Mouse (Mus musculus) intestine, embryonic 16.5 days (tissue): ENCODE data around the gene Etfbkmt. TPM values are rescaled to one million over a fixed set of nuclear protein-coding genes. Genes with fewer than 3 reads are reported as not detected.

Experiments
- ATAC-seq: fragments of 200-750 bp; cut with Nextera tagmentation; 2 replicates; pipeline ENCODE4 v1.8.0; 2017; ENCODE audit warnings: moderate TSS enrichment, moderate library complexity
- H3K27ac ChIP-seq: fragments of 300-500 bp; sonication (generic); 2 replicates; pipeline ENCODE4 v1.5.1; 2014; ENCODE audit warnings: mild to moderate bottlenecking, low read length
- H3K27me3 ChIP-seq: fragments of 300-500 bp; sonication (generic); replicated peaks from 2 replicates; pipeline ENCODE4 v1.6.1; 2014; ENCODE audit warnings: low read length, control low read depth, mixed read lengths; ENCODE audit not compliant: control insufficient read depth, insufficient read depth
- H3K36me3 ChIP-seq: fragments of 300-500 bp; sonication (generic); 2 replicates; pipeline ENCODE4 v1.6.1; 2014; ENCODE audit warnings: low read length, control low read depth; ENCODE audit not compliant: control insufficient read depth, insufficient read depth
- H3K4me1 ChIP-seq: fragments of 300-500 bp; sonication (generic); 2 replicates; pipeline ENCODE4 v1.6.1; 2014; ENCODE audit warnings: low read length, control low read depth, mixed read lengths; ENCODE audit not compliant: control insufficient read depth, insufficient read depth
- H3K4me2 ChIP-seq: fragments of 300-500 bp; sonication (generic); 2 replicates; pipeline ENCODE4 v1.6.1; 2014; ENCODE audit warnings: low read depth, low read length, control low read depth
- H3K4me3 ChIP-seq: fragments of 300-500 bp; sonication (generic); 2 replicates; pipeline ENCODE4 v1.5.1; 2014; ENCODE audit warnings: mild to moderate bottlenecking, low read length
- H3K9ac ChIP-seq: fragments of 300-500 bp; sonication (generic); 2 replicates; pipeline ENCODE4 v1.6.1; 2014; ENCODE audit warnings: low read depth, low read length
- H3K9me3 ChIP-seq: fragments of 300-500 bp; sonication (generic); 2 replicates; pipeline ENCODE4 v1.6.1; 2016; ENCODE audit warnings: low read length, control low read depth; ENCODE audit not compliant: control insufficient read depth
- WGBS: fragments of 180-500 bp; shearing (Covaris S2); extraction: QIAGEN DNeasy Blood & Tissue Kit; methylation state at CpG from one replicate; pipeline ENCODE4 v1.1.7; 2014; 5-methylcytosine and 5-hydroxymethylcytosine counted together
- polyA plus RNA-seq: library from polyadenylated mRNA; unstranded; fragments of >200 nt; fragmentation: Nextera tagmentation; extraction: Ambion mirVana; gene quantifications from 2 replicates; pipeline ENCODE4 v1.2.1, GENCODE M21; 2015

Gene Etfbkmt
- polyA plus RNA-seq, 1 experiment from 2014 or later = 16.1 TPM

DNA sequence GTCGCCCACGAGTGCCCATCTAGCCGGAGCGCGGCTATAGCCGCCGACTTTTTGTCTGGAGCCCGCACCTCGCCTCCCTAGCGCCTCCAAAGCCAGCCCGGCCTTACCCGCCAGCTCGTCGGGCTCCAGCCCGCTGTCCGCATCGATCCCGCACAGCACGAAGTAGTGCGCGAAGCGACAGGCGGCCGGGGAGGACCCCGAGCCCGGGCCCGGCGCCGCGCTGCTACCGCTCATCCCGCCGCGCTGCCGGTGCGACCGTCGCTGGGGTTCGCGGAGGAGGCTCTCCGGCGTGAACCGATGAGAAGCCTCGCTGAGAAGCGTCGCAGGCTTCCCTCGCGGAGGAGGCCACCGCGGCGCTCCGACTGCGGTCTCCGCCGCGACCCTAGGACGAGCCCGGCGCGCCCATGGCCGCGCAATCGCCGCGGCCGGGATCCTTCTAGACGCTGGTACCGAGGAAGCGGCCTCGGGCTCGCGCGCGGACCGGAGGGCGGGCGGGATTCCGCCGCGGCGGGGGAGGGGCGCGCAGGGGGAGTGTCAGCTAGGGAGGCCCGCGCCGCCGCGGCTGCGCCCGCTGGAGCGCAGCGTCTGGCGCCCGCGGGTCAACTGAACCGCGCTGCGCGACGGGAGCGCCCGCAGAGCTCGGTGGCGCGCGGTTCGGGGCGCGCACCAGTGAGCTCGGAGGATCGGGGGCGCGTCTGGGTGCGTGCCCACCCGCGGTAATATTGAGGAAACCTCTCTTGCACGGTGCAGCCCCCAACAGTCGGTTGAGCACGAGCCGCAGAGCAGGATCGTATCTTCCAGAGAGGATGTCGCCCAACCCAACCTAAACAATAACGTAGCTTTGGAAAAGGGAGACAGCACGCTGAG, 38.3 kb upstream of the Etfbkmt start, which contains the start of gene Dennd5b:
TSS of gene Dennd5b (minus strand) at position 605 of the 867 bp plus-strand sequence.
- Histone ChIP-seq H3K36me3 (no peaks in the 10 kb centered on the region), H3K4me1 (0 out of 2 replicates have a peak, but pooled peaks cover 3% of the 10 kb centered on the region), H3K4me3 (peak within 1 kb of the TSS; percentile 93), H3K9me3 (no peaks in the 10 kb centered on the region), H3K27ac (peak within 1 kb of the TSS; percentile 96), H3K27me3 (no peaks in the 10 kb centered on the region), H3K9ac (peak within 1 kb of the TSS; percentile 96), H3K4me2 (peak within 1 kb of the TSS; percentile 78)
- peak; percentile 94 for ATAC-seq
- WGBS = under 1% methylated on average over 117 of the region's 124 CpGs

GRCm38 (mm10) chr6:149101943-149102243, 37.8 kb upstream of the Etfbkmt start:
- Histone ChIP-seq H3K27me3 (no peaks in the 10 kb centered on the region), H3K9me3 (no peaks in the 10 kb centered on the region), H3K4me1 (0 out of 2 replicates have a peak, but pooled peaks cover 3% of the 10 kb centered on the region), H3K36me3 (no peaks in the 10 kb centered on the region), H3K4me2 (peak overlapping the region; percentile 78), H3K9ac (peak overlapping the region; percentile 96), H3K27ac (peak overlapping the region; percentile 96), H3K4me3 (peak overlapping the region; percentile 93)
- WGBS = 10% methylated on average over 7 of the region's 7 CpGs
- no peak for ATAC-seq

DNA sequence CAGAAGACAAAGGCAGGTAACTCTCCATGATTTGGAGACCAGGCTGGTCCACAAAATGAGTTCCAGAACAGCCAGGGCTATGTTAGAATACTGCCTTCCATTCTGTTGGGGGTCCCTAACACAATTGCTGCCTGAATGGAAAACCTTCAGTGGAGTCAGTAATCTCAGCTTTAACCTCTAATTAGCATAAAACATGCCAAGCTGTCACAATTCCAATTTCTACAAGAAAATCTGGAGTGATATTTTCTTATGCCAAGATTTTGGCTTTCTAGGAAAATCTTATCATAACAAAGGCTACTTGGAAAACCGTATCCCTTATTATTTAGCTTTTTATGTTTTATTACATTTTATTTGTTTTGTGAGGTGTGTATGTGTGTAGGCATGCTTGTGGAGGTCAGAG, 36.2 kb upstream of the Etfbkmt start:
- H3K27me3 ChIP-seq = no peaks in the 10 kb centered on the region
- H3K27ac ChIP-seq = no peak overlapping the region
- ATAC-seq = no peak
- no peak overlapping the region for H3K9ac ChIP-seq
- H3K4me2 ChIP-seq = no peak overlapping the region
- H3K4me1 ChIP-seq = 0 out of 2 replicates have a peak, but pooled peaks cover 3% of the 10 kb centered on the region
- WGBS = 76% methylated on average over 1 of the region's 1 CpGs
- no peak overlapping the region for H3K4me3 ChIP-seq
- no peaks in the 10 kb centered on the region for H3K9me3 ChIP-seq
- H3K36me3 ChIP-seq = no peaks in the 10 kb centered on the region

DNA sequence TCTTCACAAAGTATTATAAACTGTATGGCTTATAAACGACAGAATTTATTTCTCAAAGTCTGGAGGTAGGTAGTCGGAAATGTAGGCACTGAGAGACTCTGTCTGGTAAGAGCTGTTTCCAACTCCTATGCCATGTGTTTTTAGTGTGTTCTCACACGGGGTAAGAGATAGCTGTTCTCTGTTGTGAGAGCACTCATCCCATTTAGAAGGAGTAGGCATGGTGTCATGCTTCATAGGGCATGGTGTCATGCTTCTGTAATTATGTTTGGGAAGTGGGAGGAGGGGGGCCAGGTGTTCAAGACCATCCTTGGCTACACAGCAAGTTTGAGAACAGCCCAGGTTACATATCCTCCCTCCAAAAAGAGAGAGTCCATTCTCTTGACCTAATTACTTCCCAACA, 32.0 kb upstream of the Etfbkmt start:
- no peak for ATAC-seq
- 67% methylated on average over 3 of the region's 3 CpGs for WGBS
- no peak overlapping the region for H3K9ac ChIP-seq

DNA sequence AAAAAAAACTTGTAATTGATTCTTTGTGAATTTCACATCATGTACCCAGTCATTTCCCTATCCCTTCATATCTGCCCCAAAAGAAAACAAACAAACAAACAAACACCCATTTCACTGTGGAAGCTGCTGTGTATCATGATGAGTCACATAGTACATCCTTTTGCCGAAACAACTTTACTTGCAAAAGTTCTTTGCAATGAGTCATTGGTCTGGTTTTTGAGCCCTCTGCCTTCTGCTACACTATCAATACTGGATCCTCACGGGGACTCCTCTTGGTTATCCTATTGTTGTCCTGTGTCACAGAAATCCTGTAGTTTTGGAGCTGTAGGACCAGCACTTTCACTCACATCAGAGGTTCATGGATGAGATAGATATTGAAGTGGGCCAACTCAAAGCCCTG, 30.7 kb upstream of the Etfbkmt start:
- no peaks in the 10 kb centered on the region for H3K36me3 ChIP-seq
- no peak overlapping the region for H3K9ac ChIP-seq
- ATAC-seq = no peak
- no peaks in the 10 kb centered on the region for H3K27me3 ChIP-seq
- H3K4me3 ChIP-seq = no peak overlapping the region
- no peaks in the 10 kb centered on the region for H3K4me1 ChIP-seq
- no peak overlapping the region for H3K4me2 ChIP-seq
- no peaks in the 10 kb centered on the region for H3K9me3 ChIP-seq
- WGBS = 85% methylated on average over 2 of the region's 2 CpGs
- H3K27ac ChIP-seq = no peak overlapping the region

More for the DNA sequence above, 32.0 kb upstream of the Etfbkmt start:
- H3K9me3 ChIP-seq = no peaks in the 10 kb centered on the region
- no peak overlapping the region for H3K4me2 ChIP-seq
- H3K36me3 ChIP-seq = no peaks in the 10 kb centered on the region
- H3K4me3 ChIP-seq = no peak overlapping the region
- no peaks in the 10 kb centered on the region for H3K27me3 ChIP-seq
- H3K4me1 ChIP-seq = no peaks in the 10 kb centered on the region
- no peak overlapping the region for H3K27ac ChIP-seq

GRCm38 (mm10) chr6:149116992-149117391, 22.7 kb upstream of the Etfbkmt start:
- Histone ChIP-seq H3K27me3 (no peaks in the 10 kb centered on the region), H3K9ac (no peak overlapping the region), H3K4me1 (peaks cover 7% of the 10 kb centered on the region), H3K4me3 (no peak overlapping the region), H3K27ac (no peak overlapping the region), H3K36me3 (no peaks in the 10 kb centered on the region), H3K4me2 (no peak overlapping the region), H3K9me3 (no peaks in the 10 kb centered on the region)
- no peak for ATAC-seq

DNA sequence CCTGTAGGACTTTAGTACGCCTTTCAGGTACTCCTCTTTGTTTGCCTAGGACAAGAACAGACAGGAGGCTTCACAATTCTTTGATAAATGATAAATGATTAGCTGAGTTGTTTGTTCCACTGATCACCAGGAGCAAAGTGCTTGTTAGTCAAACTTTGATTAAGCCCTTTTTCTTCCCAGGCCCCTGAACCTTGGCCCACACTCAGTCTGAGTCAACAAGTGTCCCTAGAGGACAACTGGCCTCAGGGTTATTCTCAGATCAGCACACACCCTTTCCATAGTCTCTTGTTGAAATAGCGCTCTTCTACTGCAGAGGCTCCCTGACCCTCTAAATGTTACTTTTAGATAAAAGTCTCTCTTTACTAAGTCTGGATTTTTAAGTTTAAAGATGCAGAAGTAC, 20.7 kb upstream of the Etfbkmt start:
- WGBS = 41% methylated on average over 2 of the region's 2 CpGs
- ATAC-seq = peak; percentile 96
- Histone ChIP-seq H3K27me3 (no peaks in the 10 kb centered on the region), H3K36me3 (no peaks in the 10 kb centered on the region), H3K4me2 (peak overlapping the region; percentile 5; the same call in 1 of the 2 replicates), H3K9me3 (no peaks in the 10 kb centered on the region), H3K4me3 (no peak overlapping the region), H3K9ac (no peak overlapping the region), H3K4me1 (peaks cover 7% of the 10 kb centered on the region), H3K27ac (peak overlapping the region; percentile 83)

GRCm38 (mm10) chr6:149119853-149120252, 19.8 kb upstream of the Etfbkmt start:
- peak overlapping the region; percentile 83 for H3K27ac ChIP-seq
- 15% methylated on average over 2 of the region's 2 CpGs for WGBS
- peaks cover 7% of the 10 kb centered on the region for H3K4me1 ChIP-seq
- H3K9ac ChIP-seq = no peak overlapping the region
- no peak overlapping the region for H3K4me3 ChIP-seq
- ATAC-seq = peak; percentile 61
- H3K4me2 ChIP-seq = no peak overlapping the region
- no peaks in the 10 kb centered on the region for H3K27me3 ChIP-seq
- no peaks in the 10 kb centered on the region for H3K9me3 ChIP-seq
- H3K36me3 ChIP-seq = no peaks in the 10 kb centered on the region

DNA sequence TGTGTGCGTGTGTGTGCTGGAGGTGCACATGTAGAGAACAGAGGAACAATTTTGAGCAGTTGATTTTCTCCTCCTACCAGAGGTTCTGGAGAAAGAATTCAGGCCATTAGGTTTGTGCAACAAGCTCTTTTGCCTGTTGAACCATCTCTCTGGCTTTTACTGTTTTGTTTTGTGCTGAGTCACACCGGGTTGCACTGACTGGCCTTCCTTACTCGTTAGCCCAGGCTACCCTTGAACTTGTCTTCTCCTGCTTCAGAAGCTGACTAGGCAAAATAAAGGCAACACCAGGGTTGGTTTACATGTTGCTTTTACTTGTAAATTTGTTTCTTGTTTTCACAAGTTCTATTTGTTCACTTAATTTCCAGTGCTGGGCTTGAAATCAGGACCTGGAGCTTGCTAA, 16.6 kb upstream of the Etfbkmt start:
- H3K4me2 ChIP-seq = no peak overlapping the region
- 85% methylated on average over 3 of the region's 3 CpGs for WGBS

More for the DNA sequence above, 16.6 kb upstream of the Etfbkmt start:
- Histone ChIP-seq H3K27ac (no peak overlapping the region), H3K9ac (no peak overlapping the region), H3K36me3 (no peaks in the 10 kb centered on the region), H3K27me3 (no peaks in the 10 kb centered on the region), H3K4me3 (no peak overlapping the region), H3K9me3 (no peaks in the 10 kb centered on the region), H3K4me1 (peaks cover 7% of the 10 kb centered on the region)
- ATAC-seq = no peak
